Mouse (Mus musculus): ENCODE measurements around the gene Pfkfb2. TPM values are rescaled to one million over a fixed set of nuclear protein-coding genes. Genes with fewer than 3 reads are reported as not detected.

Pfkfb2 gene
- total and polyA plus RNA-seq, 3 experiments: 13.6 to 13.9 TPM; not detected in 1

DNA sequence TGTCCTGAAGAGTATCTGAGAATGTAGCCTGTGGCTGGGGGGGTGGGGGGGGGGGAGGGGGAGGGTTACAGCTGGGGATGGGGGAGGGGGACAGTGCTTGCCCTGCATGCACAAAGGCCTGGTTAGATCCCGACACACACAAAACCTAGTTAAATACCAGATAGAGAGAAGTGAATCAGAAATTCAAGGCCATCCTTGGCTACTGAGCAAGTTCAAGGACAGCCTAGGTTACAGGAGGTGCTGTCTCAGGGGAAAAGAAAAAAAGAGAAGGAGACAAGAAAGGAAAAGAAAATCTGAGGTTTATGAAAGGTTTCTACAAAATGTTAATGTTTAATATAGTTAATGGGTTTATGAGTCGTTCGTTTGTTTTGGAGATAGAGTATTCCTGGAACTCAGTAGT, 10.6 kb upstream of the Pfkfb2 start (continued):
- no peak for TF ChIP-seq ZKSCAN1 (IDR thresholded peaks at IDR 0.05; ENCODE audit: low read depth, low read length)

- no peaks in the 10 kb centered on the region for H3K27me3 ChIP-seq (ENCODE audit: control insufficient read depth in 1 of 2, insufficient read depth in 2 of 2, low read length in 2 of 2)
- no peak for TF ChIP-seq SMC3 (IDR thresholded peaks at IDR 0.05; ENCODE audit: low read depth, low read length)
- no peak for TF ChIP-seq ZMIZ1 (IDR thresholded peaks at IDR 0.05; ENCODE audit: low read depth, low read length)
- TF ChIP-seq MAZ (IDR thresholded peaks at IDR 0.05; ENCODE audit: low read depth, low read length): no peak
- no peak for TF ChIP-seq TAL1 (IDR thresholded peaks at IDR 0.05; ENCODE audit: low read length)
- no peak for TF ChIP-seq RCOR1 (IDR thresholded peaks at IDR 0.05; ENCODE audit: low read depth, low read length)
- TF ChIP-seq USF2 (IDR thresholded peaks at IDR 0.05; ENCODE audit: borderline replicate concordance in 1 of 2, insufficient read depth in 1 of 2, low read depth in 1 of 2, low read length in 2 of 2): no peak
- no peak for TF ChIP-seq GATA1 (IDR thresholded peaks at IDR 0.05; ENCODE audit: low read depth, low read length)
- TF ChIP-seq UBTF (IDR thresholded peaks at IDR 0.05; ENCODE audit: borderline replicate concordance, insufficient read depth, low read depth, low read length): no peak
- TF ChIP-seq CTCF (IDR thresholded peaks at IDR 0.05 in 2 of 3, conservative IDR thresholded peaks at IDR 0.05 in 1 of 3; ENCODE audit: control insufficient read depth in 1 of 3, insufficient read depth in 1 of 3, low read depth in 2 of 3, low read length in 3 of 3, poor library complexity in 1 of 3, severe bottlenecking in 1 of 3): no peak
- no peak for TF ChIP-seq CHD2 (IDR thresholded peaks at IDR 0.05; ENCODE audit: low read length)
- no peak for TF ChIP-seq TBP (IDR thresholded peaks at IDR 0.05; ENCODE audit: low read depth, low read length)
- TF ChIP-seq ETS1 (IDR thresholded peaks at IDR 0.05; ENCODE audit: low read depth, low read length): no peak
- no peak for TF ChIP-seq MYB (IDR thresholded peaks at IDR 0.05; ENCODE audit: low read depth, low read length)
- TF ChIP-seq E2F4 (IDR thresholded peaks at IDR 0.05; ENCODE audit: borderline replicate concordance, low read depth, low read length): no peak
- no peak overlapping the region for H3K9ac ChIP-seq (ENCODE audit: control insufficient read depth, low read depth, low read length, poor library complexity, severe bottlenecking)
- H3K27ac ChIP-seq (ENCODE audit: control insufficient read depth, low read depth, low read length): no peak overlapping the region
- peaks cover 22 to 45% of the 10 kb centered on the region in 2 experiments for H3K4me1 ChIP-seq (ENCODE audit: control insufficient read depth in 1 of 2, insufficient read depth in 2 of 2, low read length in 2 of 2)
- no peak overlapping the region for H3K4me3 ChIP-seq (ENCODE audit: control insufficient read depth in 1 of 2, insufficient read depth in 1 of 2, low read depth in 2 of 2, low read length in 2 of 2)
- no peak for DNase-seq (ENCODE audit: low read depth, low spot score)
- peaks cover 0 to 40% of the 10 kb centered on the region in 2 experiments; a peak in 2 of 4 replicates for H3K36me3 ChIP-seq (ENCODE audit: control insufficient read depth in 1 of 2, insufficient read depth in 2 of 2, low read length in 2 of 2)
- H3K79me2 ChIP-seq (ENCODE audit: control insufficient read depth, insufficient read depth, low read length, poor library complexity): peaks cover 4% of the 10 kb centered on the region
- no peaks in the 10 kb centered on the region for H3K9me3 ChIP-seq (replicated peaks; ENCODE audit: insufficient read depth, low read length)
Observed at GRCm38 (mm10) chr1:130738551-130739106, 9.6 kb upstream of the Pfkfb2 start.

GRCm38 (mm10) chr1:130737916-130738315, 8.9 kb upstream of the Pfkfb2 start:
- no peak for TF ChIP-seq NRF1 (IDR thresholded peaks at IDR 0.05; ENCODE audit: insufficient read depth, low read depth, low read length, poor library complexity, severe bottlenecking)
- no peak for TF ChIP-seq TCF12 (IDR thresholded peaks at IDR 0.05; ENCODE audit: low read depth, low read length)
- TF ChIP-seq BHLHE40 (IDR thresholded peaks at IDR 0.05; ENCODE audit: borderline replicate concordance, low read depth, low read length): no peak
- no peak for TF ChIP-seq UBTF (IDR thresholded peaks at IDR 0.05; ENCODE audit: borderline replicate concordance, insufficient read depth, low read depth, low read length)
- Histone ChIP-seq H3K27me3 (ENCODE audit: control insufficient read depth in 1 of 2, insufficient read depth in 2 of 2, low read length in 2 of 2) (no peaks in the 10 kb centered on the region), H3K4me3 (ENCODE audit: control insufficient read depth in 1 of 2, insufficient read depth in 1 of 2, low read depth in 2 of 2, low read length in 2 of 2) (no peak overlapping the region), H3K36me3 (ENCODE audit: control insufficient read depth in 1 of 2, insufficient read depth in 2 of 2, low read length in 2 of 2) (peaks cover 0 to 37% of the 10 kb centered on the region in 2 experiments; a peak in 2 of 4 replicates), H3K4me1 (ENCODE audit: control insufficient read depth in 1 of 2, insufficient read depth in 2 of 2, low read length in 2 of 2) (peaks cover 16 to 45% of the 10 kb centered on the region in 2 experiments), H3K27ac (ENCODE audit: control insufficient read depth, low read depth, low read length) (no peak overlapping the region), H3K9ac (ENCODE audit: control insufficient read depth, low read depth, low read length, poor library complexity, severe bottlenecking) (no peak overlapping the region), H3K9me3 (replicated peaks; ENCODE audit: insufficient read depth, low read length) (no peaks in the 10 kb centered on the region), H3K79me2 (ENCODE audit: control insufficient read depth, insufficient read depth, low read length, poor library complexity) (peaks cover 4% of the 10 kb centered on the region)
- no peak for DNase-seq (ENCODE audit: low read depth, low spot score)
